Mouse (Mus musculus) liver, embryonic 14 days (tissue): Measurements from ENCODE around the gene Cldn34b3. TPM values are rescaled to one million over a fixed set of nuclear protein-coding genes. Genes with fewer than 3 reads are reported as not detected.

ENCODE experiments used
- polyA plus RNA-seq: library from polyadenylated mRNA; depleted of rRNA; stranded (reverse); fragments of >200 nt; gene quantifications from 2 replicates; pipeline ENCODE4 v1.2.3, GENCODE M21; 2012; rRNA removed

The Cldn34b3 gene
- not detected in 2 replicates for polyA plus RNA-seq

DNA sequence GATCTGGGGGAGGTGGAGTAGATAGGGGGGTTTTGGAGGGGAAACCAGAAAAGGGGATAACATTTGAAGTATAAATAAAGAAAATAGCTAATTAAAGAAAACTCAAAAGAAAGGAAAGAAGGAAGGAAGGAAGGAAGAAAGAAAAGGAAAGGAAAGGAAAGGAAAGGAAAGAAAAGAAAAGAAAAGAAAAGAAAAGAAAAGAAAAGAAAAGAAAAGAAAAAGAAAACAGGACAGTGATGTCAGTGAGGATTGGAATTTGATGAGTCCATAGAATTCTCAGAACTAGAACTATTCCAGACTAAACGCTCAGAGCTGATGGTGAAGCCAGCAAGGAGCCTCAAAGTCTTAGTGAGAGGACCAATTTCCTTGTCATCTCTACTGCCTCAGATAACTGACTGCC lies at the start of gene Cldn34b3:
Cldn34b3 (plus strand) TSS at position 301 of the 400 bp plus-strand sequence.

Other genes with a start within 250 kb of the Cldn34b3 start
- not detected in 2 replicates for gene Cldn34b4, start 129.0 kb downstream of the Cldn34b3 start, polyA plus RNA-seq